Mouse (Mus musculus) spleen, embryonic (tissue): ENCODE measurements at regions not wholly inside any gene's neighbourhood (a gene's known extent, or its start where the extent isn't known, plus 50 kb on each side); places are given as distances from the start of the nearest gene placed in this dataset.

Experiments
- CTCF ChIA-PET: fragments of 350-600 bp; sonication (Branson Sonifier 250); formaldehyde crosslinking; loops from one replicate; lab custom pipeline; 2022; lab: Charles Lee

- CTCF ChIA-PET = interaction anchor here (0.6 kb wide), 1 partner anchor 167 kb away, joined by 4 read pairs; no protein-coding TSS in a partner anchor
Measured at GRCm38 (mm10) chr17:83908811-83909210, 61.0 kb upstream of the Haao start.

- CTCF ChIA-PET = no interaction called here
Measured at GRCm38 (mm10) chr17:83907538-83907937, 59.8 kb upstream of the Haao start.

- CTCF ChIA-PET = no interaction called here
Measured at GRCm38 (mm10) chr17:83906751-83907537, 59.2 kb upstream of the Haao start.

- CTCF ChIA-PET = interaction anchor here (0.5 to 1.7 kb wide), 4 partner anchors 212 to 489 kb away, joined by 3 to 5 read pairs (median 4); no protein-coding TSS in a partner anchor
Measured at GRCm38 (mm10) chr17:83903467-83903866, 55.7 kb upstream of the Haao start.

GRCm38 (mm10) chr17:83902523-83902922, 54.8 kb upstream of the Haao start:
- CTCF ChIA-PET = interaction anchor here (0.5 to 1.7 kb wide), 3 partner anchors 96 to 284 kb away, joined by 3 to 5 read pairs (median 5); no protein-coding TSS in a partner anchor

GRCm38 (mm10) chr17:83902091-83902490, 54.3 kb upstream of the Haao start:
- CTCF ChIA-PET = interaction anchor here (0.5 to 1.6 kb wide), 2 partner anchors 95 to 214 kb away, joined by 3 to 5 read pairs; no protein-coding TSS in a partner anchor

GRCm38 (mm10) chr17:83899588-83900152, 51.9 kb upstream of the Haao start:
- CTCF ChIA-PET = no interaction called here

GRCm38 (mm10) chr17:83898531-83898930, 50.8 kb upstream of the Haao start:
- CTCF ChIA-PET = interaction anchor here (0.6 kb wide), 1 partner anchor 258 kb away, joined by 8 read pairs; no protein-coding TSS in a partner anchor
